Mouse (Mus musculus) kidney, embryonic 16.5 days (tissue): Measurements from ENCODE around the gene Bmf. TPM values are rescaled to one million over a fixed set of nuclear protein-coding genes. Genes with fewer than 3 reads are reported as not detected.

Experiments
- ATAC-seq: fragments of 200-750 bp; cut with Nextera tagmentation; 2 replicates; pipeline ENCODE4 v1.8.0; 2017; ENCODE audit warnings: moderate TSS enrichment; ENCODE audit not compliant: low FRiP score, low TSS enrichment
- H3K27ac ChIP-seq: fragments of 300-500 bp; sonication (generic); 2 replicates; pipeline ENCODE4 v1.5.1; 2014; ENCODE audit warnings: low read length
- H3K27me3 ChIP-seq: fragments of 300-500 bp; sonication (generic); 2 replicates; pipeline ENCODE4 v1.6.1; 2014; ENCODE audit warnings: low read length, control low read depth, mixed read lengths; ENCODE audit not compliant: insufficient read depth
- H3K36me3 ChIP-seq: fragments of 300-500 bp; sonication (generic); 2 replicates; pipeline ENCODE4 v1.6.1; 2014; ENCODE audit warnings: low read length, control low read depth, mixed read lengths; ENCODE audit not compliant: insufficient read depth
- H3K4me1 ChIP-seq: fragments of 300-500 bp; sonication (generic); 2 replicates; pipeline ENCODE4 v1.6.1; 2014; ENCODE audit warnings: low read length, control low read depth, mixed read lengths; ENCODE audit not compliant: insufficient read depth
- H3K4me2 ChIP-seq: fragments of 300-500 bp; sonication (generic); replicated peaks from 2 replicates; pipeline ENCODE4 v1.6.1; 2014; ENCODE audit warnings: low read depth, low read length
- H3K4me3 ChIP-seq: fragments of 300-500 bp; sonication (generic); 2 replicates; pipeline ENCODE4 v1.5.1; 2014; ENCODE audit warnings: mild to moderate bottlenecking, low read length
- H3K9ac ChIP-seq: fragments of 300-500 bp; sonication (generic); replicated peaks from 2 replicates; pipeline ENCODE4 v1.6.1; 2014; ENCODE audit warnings: low read length
- H3K9me3 ChIP-seq: fragments of 300-500 bp; sonication (generic); 2 replicates; pipeline ENCODE4 v1.6.1; 2016; ENCODE audit warnings: low read length, control low read depth
- WGBS: fragments of 180-500 bp; shearing (Covaris S2); extraction: QIAGEN DNeasy Blood & Tissue Kit; methylation state at CpG from one replicate; pipeline ENCODE4 v1.1.7; 2014; 5-methylcytosine and 5-hydroxymethylcytosine counted together
- polyA plus RNA-seq: library from polyadenylated mRNA; unstranded; fragments of >200 nt; fragmentation: Nextera tagmentation; extraction: Ambion mirVana; gene quantifications from 2 replicates; pipeline ENCODE4 v1.2.1, GENCODE M21; 2015

Gene Bmf
- polyA plus RNA-seq, 1 experiment from 2014 or later: 9.9 TPM

DNA sequence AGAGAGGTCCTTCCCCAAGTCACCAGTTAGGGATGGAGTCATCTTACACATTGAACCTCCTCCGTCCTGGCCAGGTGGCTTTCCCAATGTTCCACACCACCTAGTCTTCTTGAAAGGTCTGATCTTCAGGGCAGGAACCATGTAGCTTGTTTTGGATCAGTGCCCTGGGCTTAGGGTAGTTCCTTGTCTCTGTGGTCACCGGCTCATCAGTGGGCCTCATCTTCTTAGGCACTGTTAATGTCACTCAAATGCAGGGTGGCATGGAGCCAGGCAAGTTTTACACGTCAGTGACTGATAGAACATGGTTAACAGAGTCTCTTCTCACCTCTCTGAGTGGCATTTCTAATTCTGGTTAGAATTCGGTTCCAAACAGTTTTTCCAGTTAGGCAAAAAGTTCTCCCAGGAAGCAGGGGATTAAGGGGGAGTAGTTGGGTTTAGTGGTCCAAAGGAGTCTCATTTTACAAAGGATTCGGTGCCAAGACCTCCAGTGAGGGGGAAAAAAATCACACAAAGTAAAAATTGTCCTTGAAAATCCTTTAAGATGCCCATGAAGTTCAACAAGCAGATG is 26.2 kb downstream of the Bmf start:
- no peak overlapping the region for H3K4me2 ChIP-seq
- WGBS: 26% methylated on average over 5 of the region's 5 CpGs
- no peak overlapping the region for H3K4me3 ChIP-seq
- H3K27ac ChIP-seq: peak overlapping the region; percentile 20
- peaks cover 48% of the 10 kb centered on the region for H3K4me1 ChIP-seq
- 0 out of 2 replicates have a peak overlapping the region, but pooled peaks have one; percentile 13 for H3K9ac ChIP-seq
- no peaks in the 10 kb centered on the region for H3K27me3 ChIP-seq
- no peaks in the 10 kb centered on the region for H3K36me3 ChIP-seq
- no peaks in the 10 kb centered on the region for H3K9me3 ChIP-seq
- peak; percentile 32; the same call in 1 of the 2 replicates for ATAC-seq

DNA sequence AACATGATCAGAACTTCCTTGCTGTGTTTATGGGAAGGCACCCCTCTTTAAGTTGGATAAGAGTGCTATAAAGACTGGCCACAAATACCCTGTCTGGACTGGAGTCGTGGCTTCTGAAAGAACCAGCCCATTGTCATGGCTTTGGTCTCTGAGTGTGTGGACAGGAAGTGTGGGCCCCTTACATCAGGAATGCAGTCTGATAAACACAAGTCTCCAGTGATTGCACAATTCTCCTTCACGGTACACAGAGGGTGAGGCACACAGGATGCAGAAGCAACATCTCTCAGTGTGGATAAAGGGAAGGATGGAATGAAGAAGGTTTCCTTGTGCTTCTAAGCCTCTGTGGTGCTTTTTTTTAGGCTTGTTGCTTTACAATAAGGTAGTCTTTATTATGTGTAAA is 27.2 kb downstream of the Bmf start:
- Histone ChIP-seq H3K4me3 (no peak overlapping the region), H3K36me3 (no peaks in the 10 kb centered on the region), H3K27ac (peak overlapping the region; percentile 55; the same call in 1 of the 2 replicates), H3K9ac (no peak overlapping the region), H3K4me1 (peaks cover 43% of the 10 kb centered on the region), H3K4me2 (no peak overlapping the region), H3K9me3 (no peaks in the 10 kb centered on the region), H3K27me3 (no peaks in the 10 kb centered on the region)
- ATAC-seq: no peak
- 13% methylated on average over 2 of the region's 2 CpGs for WGBS

DNA sequence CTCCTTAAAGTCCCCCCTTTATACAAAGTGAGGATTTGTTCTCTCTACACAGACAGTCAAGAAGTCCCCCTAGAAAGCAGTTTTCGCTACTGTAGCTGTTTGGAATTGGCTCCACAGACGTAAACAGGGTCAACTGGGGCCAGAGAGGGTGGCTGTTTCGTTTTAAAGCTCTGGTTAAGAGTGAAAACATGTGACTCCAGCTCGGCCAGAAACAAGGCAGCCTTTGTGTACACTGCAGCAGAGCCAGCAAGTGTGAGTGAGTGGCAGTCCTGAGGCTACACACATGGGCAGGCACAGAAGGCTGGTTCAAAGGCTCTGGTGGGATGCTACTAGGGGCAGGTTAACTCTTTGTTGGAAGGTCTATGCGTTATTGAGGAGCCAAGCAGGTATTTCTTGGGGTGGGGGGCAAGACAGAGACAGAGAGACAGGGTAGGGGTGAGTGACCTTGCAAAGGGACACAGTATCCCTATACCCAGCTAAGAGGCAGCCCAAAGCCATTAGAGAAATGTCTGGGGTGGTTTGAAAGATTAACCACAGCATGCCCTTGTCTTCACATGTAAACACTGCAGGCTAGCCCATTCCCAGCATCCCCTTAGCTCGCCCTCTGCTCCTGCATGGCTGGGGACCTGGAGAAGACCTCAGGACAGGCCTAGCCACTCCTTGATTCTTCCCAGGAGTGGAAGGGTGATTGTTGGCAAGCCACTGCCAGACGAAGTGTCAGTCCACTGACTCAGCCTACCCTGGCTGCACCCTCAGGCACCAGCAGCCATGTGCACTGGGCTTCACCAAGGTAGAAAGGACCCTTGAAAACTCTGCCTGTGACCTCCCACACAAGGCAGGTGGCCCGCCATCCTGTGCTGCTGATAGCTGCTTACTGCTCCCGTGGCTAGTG is 29.2 kb downstream of the Bmf start:
- ATAC-seq: peak; percentile 83
- 37% methylated on average over 9 of the region's 9 CpGs for WGBS
- no peaks in the 10 kb centered on the region for H3K36me3 ChIP-seq

DNA sequence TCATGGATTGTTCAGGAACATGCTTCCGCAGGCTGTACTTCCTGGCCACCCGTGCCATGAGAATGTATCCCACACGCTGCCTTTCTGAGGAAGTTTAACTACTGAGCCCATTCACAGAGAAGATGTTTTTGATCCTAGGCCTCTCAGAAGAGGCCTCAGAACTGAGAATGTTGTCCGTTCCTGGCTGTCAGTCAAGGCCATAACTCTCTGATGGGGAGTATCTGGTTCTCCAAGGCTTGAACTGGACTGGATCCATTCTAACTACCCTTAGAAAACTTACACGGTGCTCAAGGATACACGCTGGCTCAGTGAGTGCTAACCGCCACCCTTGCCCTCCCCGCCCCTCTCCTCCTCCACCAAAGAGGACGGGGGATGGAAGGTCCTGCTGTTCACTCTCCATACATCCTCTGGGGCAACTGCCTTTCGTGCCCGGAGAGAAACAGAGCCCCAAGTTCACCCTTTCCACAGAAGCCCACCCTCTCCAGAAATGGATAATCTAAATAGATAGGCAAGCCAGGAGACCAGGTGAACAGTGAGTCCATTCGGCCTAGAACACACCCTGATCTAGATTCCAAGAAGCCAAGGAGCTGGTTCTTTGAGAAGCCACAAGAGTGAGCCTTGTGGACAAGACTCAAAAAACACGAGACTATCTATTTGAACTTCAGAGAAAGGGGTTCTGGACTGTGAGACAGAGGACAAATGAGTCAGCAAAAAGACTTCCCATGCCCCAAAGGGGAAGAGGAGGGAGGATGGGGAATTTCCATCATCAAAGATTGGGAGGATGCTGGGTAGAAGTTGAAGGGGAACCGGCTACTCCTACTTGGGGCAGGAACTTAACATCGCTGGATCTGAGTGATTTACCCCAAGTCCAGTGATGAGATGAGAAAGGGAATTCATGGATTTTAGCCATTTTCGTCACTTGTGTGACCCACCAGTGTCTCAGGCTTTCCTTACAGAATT is 36.8 kb downstream of the Bmf start:
- Histone ChIP-seq H3K36me3 (no peaks in the 10 kb centered on the region), H3K27me3 (no peaks in the 10 kb centered on the region), H3K9ac (no peak overlapping the region), H3K4me2 (no peak overlapping the region), H3K9me3 (no peaks in the 10 kb centered on the region), H3K27ac (peak overlapping the region; percentile 14; the same call in 1 of the 2 replicates), H3K4me3 (no peak overlapping the region), H3K4me1 (peaks cover 36% of the 10 kb centered on the region)
- 62% methylated on average over 16 of the region's 16 CpGs for WGBS
- no peak for ATAC-seq

More for the DNA sequence above, 29.2 kb downstream of the Bmf start:
- no peaks in the 10 kb centered on the region for H3K27me3 ChIP-seq
- H3K4me3 ChIP-seq: no peak overlapping the region
- H3K27ac ChIP-seq: peak overlapping the region; percentile 84
- no peaks in the 10 kb centered on the region for H3K9me3 ChIP-seq
- peak overlapping the region; percentile 54 for H3K9ac ChIP-seq
- H3K4me1 ChIP-seq: peaks cover 43% of the 10 kb centered on the region
- H3K4me2 ChIP-seq: no peak overlapping the region

DNA sequence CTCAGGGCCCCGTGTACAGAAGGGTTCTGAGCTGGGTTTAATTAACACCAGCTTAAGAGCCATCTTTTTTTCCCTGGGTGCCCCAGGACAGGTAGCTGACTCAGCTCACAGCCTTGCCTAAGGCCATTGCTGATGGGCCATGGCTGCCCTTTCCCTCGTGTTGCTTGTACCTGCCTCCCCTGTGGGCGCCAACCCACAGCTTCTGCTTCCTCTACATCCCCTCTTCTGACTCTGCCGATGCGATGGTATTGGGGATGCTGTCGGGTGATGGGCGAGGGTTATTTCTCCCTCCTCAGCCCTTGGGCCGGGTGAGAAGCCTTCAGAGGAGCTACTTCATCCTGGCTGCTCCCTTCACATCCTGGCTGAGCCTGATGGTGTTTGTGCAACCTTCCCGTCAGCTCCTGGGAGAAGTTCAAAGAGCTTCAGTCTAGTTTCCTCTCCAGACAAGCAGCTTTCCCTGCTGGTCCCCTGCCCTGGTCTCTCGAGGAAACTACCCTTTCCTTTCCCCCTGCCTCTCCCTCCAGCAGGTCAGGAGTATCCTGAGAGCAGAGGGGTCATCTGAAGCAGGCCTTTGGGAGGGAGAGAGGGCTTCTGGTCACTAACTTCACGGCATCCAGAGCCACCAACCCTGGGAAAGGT is 37.6 kb downstream of the Bmf start:
- peak overlapping the region; percentile 65 for H3K27ac ChIP-seq
- H3K9ac ChIP-seq: no peak overlapping the region
- ATAC-seq: no peak

DNA sequence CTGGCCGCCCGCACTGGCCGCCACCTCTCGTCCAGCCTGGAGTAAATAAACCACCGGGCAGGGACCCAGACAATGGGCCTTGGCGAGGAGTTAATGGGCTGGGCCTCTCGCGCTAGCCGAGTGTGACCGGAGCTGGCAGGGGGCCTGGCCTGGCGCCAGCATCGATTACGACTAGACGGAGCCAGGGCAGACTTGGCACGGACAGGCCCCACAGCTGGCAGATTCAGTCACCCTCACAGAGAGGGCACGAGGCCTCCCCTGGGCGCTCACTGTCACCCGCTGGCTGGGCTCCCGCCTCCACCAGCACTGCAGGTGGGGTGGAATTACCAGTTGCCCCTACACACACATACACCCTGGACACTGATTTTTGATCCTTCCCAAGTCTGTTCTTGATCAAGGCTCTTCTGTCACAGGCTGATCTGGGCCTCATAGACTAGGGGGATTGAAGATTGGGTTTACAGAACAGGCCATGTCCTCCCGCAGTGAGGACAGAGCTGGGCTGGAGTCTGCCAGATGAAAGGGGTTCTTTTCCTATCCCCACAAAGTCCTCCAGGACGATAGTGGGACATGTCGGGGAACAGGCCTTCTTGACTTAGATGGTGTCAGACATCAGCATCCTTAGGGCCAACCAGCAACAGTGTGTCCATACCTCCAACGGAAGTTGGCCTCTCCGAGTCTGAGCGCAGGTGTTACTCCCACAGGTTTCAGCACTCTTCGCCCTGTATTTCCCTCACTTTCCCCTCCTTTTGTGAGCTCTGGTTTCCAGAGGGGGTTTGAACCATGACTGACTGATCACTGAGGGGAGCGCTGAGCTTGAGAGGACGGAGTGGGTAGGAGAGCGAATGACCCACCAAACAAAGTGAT is 38.8 kb downstream of the Bmf start:
- no peaks in the 10 kb centered on the region for H3K36me3 ChIP-seq
- 0 out of 2 replicates have a peak overlapping the region, but pooled peaks have one; percentile 18 for H3K9ac ChIP-seq
- peak overlapping the region; percentile 65 for H3K27ac ChIP-seq
- peaks cover 36% of the 10 kb centered on the region for H3K4me1 ChIP-seq
- ATAC-seq: peak; percentile 95
- H3K4me3 ChIP-seq: no peak overlapping the region
- no peaks in the 10 kb centered on the region for H3K27me3 ChIP-seq
- 0 out of 2 replicates have a peak overlapping the region, but pooled peaks have one; percentile 1 for H3K4me2 ChIP-seq
- no peaks in the 10 kb centered on the region for H3K9me3 ChIP-seq
- 26% methylated on average over 29 of the region's 29 CpGs for WGBS

More for the DNA sequence above, 37.6 kb downstream of the Bmf start:
- H3K27me3 ChIP-seq: no peaks in the 10 kb centered on the region
- H3K9me3 ChIP-seq: no peaks in the 10 kb centered on the region
- no peak overlapping the region for H3K4me3 ChIP-seq
- peaks cover 36% of the 10 kb centered on the region for H3K4me1 ChIP-seq
- no peak overlapping the region for H3K4me2 ChIP-seq
- 37% methylated on average over 11 of the region's 11 CpGs for WGBS
- H3K36me3 ChIP-seq: no peaks in the 10 kb centered on the region

DNA sequence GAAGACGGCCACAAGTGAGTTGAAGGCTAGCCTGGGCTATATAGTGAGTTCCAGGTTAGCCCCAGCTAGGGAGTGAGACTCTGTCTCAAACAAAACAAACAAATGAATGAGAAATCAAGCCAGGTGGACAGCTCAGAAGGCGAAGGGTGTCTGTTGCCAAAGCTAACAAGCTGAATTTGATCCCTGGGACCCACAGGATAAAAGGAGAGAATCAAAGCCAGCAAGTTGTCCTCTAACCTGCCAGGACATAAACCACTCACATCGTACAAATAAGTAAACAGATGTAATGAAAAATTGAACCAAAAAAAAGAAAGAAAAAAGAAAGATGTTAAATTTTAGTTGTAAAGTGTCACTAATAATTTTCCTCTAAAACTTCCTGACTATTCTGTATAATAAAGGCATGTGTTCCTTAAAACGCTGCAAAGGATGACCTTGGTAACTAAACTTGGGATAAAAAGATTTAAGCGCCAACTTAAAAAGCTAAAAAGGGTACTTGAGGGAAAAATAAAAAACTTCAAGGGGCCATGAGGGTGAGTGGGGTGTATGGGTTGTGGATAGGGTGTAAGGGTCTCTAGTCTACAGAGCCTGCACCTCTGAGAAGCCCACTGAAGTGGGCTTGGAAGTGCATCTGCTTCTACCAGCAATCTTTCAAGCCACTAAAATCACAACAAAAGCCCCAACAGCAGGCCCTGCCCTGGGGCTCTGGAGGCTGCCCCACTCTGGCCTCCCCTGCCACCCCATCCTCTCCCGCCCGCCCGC is 39.6 kb downstream of the Bmf start:
- Histone ChIP-seq H3K4me3 (no peak overlapping the region), H3K9ac (no peak overlapping the region), H3K9me3 (no peaks in the 10 kb centered on the region), H3K4me1 (peaks cover 36% of the 10 kb centered on the region), H3K27me3 (no peaks in the 10 kb centered on the region), H3K27ac (peak overlapping the region; percentile 65), H3K36me3 (no peaks in the 10 kb centered on the region), H3K4me2 (0 out of 2 replicates have a peak overlapping the region, but pooled peaks have one; percentile 1)
- ATAC-seq: no peak
- 29% methylated on average over 8 of the region's 8 CpGs for WGBS

DNA sequence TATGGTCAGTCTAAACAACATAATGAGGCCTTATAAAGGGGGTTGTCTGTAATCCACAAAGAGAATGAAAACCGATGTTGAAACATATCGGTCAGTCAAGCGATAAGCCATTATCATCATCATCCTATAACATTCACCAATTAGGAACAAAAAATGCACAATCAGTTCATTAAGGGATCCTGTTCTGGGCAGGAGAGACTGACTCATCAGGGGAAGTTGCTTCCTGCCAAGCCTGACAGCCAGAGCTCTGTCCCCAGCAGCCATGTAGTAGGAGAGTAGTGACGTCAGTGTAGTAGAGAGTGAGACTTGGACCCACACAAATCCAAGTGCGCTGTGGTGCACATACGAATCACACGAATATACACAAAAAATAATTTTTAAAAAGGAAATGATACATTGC is 42.4 kb downstream of the Bmf start:
- no peak for ATAC-seq
- Histone ChIP-seq H3K27me3 (no peaks in the 10 kb centered on the region), H3K36me3 (no peaks in the 10 kb centered on the region), H3K9ac (no peak overlapping the region), H3K9me3 (0 out of 2 replicates have a peak, but pooled peaks cover 6% of the 10 kb centered on the region), H3K4me1 (peaks cover 28% of the 10 kb centered on the region), H3K27ac (no peak overlapping the region), H3K4me3 (no peak overlapping the region), H3K4me2 (no peak overlapping the region)
- WGBS: 87% methylated on average over 7 of the region's 7 CpGs
